Mouse (Mus musculus) kidney, postnatal 25 days (tissue): ENCODE measurements at regions not wholly inside any gene's neighbourhood (a gene's known extent, or its start where the extent isn't known, plus 50 kb on each side); places are given as distances from the start of the nearest gene placed in this dataset.

Experiments
- DNase-seq, 2 experiments: peaks; one replicate each; pipeline ENCODE4 v3.0.0; 2021; ENCODE audit warnings: mixed read lengths in 2 of 2

DNA sequence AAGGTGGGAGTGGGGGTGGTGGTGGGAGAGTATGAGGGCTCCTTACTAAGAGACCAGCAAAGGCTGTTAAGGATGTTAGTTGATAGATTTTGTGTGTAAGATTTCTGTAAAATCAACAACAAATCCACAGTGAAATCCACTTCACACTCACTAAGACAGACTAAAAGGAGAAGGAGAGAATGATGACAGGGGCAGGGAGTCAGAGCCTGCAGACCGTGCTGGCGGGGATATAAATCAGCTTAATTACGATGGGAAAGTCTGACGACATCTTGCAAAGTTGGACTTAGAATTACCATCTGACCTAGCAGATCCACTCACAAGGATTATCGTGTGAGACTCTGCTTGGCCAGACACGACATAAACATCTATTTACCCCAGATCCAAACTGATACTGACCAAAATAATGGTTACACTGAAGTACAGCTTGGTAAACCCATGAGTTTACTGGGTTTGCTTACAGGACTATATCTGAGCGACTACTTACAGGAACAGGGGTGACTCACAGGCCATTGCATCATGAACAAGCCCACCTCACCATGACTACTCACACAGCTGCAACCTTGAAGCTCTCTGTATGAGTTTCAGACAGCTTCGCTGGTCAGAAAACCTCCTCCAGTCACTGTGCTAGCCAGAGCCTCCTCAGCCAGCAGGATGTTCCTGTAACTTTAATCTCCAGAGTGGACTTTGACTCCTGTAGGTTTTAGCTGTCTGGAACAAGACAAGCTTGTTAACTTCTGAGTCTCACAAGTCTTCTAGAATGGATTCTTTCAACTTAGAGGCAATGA lies 50.5 kb upstream of the Ednra start:
- no peak for DNase-seq

DNA sequence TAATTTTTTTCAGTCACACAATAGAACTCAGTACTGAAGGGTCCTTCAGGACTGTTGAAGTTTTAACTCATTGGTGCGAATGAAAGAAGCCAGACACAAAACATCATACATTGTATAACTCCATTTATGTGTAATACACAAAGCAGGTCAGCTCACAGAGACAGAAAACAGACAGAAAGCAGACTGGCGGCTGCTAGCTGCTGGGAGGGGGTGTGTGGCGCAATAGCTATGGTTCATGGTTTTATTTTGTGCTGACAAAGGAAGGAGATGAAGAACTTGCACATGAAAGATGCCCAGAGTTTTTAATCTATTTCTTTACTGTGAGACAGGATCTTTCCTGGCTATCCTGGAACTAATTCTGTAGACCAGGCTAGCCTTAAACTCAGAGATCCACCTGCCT lies 51.3 kb upstream of the Ednra start:
- DNase-seq: no peak

DNA sequence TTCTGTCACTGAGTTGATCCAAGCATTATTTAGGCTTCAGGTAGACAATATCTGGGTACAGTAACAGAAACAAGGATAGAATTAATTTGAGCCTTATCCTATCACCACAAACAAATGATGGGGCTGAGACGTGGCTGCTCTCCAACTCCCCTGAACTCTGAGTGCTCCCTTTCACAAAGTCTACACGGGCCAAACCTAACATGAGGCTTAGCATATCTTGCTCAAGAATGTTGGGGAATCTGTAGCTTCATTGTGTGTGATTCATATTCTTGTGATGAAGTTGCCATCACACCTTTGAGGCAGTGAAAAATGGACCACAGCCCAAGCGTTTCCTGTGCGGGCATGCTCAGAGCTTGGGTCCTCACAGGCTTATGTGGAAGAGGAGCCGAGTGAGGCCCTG lies 53.3 kb upstream of the Ednra start:
- no peak for DNase-seq

DNA sequence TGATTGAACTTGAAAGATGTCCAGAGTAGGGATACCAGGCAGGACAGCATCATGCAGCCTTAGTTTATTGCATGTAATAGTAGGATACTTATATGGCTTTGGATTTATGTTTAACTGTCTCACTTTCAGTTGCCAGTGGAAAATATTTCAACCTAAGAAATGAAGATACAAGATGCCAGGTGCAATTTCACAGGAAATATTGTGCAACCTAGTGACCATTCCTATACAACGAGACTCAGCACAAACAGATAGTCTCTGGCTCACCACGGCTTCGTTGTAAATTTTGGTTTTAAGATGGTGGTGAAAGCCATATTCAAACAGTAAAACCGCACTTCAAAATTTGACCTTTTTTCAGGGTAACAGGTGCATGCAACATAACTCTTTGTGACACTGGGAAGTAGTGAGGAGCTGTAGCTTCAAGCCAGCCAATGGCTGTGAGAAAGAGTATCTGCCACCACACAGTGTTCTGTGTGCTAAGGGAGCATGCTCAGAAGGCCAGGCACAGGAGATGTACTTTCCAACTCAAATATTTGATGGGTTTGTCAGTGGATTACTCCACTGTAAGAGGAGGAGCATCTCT lies 61.5 kb upstream of the Ednra start:
- DNase-seq: no peak

DNA sequence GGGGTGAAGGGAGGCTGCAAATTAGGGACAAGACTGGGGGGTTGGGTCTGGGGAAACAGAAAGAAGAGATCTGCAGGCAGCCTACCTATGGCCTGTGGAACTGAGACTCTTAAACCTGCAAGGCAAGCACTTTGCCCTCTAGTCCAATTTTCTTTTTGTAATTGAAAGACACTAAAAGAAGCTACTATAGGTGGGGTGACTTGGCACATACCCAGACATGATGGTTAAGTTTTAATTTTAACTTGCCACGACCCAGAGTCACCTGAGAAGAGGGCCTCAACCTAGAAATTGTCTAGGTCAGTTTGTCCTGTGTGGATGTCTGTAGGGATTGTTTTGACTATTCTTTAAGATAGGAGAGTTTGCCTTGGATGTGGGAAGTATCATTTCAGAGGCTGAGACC lies 70.6 kb upstream of the Ednra start:
- DNase-seq: peak in 1 of 2 experiments; percentile 28

DNA sequence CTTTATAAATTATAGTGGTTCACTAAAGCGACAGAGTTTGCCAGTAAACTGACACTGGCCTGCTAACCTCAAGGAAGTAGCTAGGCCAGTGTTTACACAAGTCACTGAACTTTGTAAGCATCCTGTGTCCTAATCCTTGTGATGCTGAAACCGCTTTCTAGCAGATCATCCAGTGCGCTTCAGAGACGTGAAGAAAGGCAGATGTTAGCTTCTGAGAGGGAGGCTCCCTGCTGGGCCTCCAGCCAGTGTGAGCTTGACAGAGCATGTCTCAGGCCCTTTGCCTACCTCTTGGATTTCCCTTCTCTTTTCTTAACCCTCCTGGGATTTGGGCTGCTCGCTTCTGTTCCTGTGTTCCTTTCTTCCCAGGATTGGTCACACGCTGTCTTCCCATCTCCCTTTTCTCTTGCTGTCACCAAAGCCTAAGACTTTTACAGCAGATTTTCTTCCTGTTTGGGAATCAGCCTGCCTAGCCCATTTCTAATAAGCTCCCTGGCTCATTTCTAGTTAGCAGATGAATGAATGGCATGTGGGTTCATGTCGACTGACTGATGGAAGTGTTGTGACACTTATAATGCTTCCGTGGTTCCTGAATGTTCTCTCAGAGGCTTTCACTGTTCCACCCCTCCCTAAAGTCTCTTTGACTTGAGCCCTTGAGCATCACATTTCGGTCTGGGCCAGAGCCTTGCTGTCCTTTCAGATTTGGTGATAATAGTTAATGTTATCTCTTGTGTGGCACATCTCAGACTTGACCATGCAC lies 79.1 kb upstream of the Ednra start:
- peak; percentile 14 to 56 for DNase-seq

DNA sequence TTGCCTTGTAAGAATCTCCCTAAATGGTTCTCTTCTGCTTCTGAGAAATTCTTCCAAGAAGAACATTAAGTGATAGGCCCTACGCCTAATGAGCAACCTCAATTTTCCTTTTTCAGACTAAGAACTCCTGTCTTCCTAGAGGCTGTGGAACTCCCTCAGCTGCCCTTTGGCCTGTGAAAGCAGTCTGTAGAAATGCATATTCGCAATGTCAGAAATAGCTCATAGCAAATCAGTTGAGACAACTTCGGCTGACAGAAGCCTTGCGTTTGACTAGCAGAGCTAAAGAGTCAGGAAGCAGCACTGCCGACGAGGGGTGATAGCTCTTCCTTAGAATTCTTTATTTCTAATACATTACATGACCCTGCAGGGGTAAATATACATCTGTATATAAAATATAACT lies 80.3 kb upstream of the Ednra start:
- DNase-seq: no peak

DNA sequence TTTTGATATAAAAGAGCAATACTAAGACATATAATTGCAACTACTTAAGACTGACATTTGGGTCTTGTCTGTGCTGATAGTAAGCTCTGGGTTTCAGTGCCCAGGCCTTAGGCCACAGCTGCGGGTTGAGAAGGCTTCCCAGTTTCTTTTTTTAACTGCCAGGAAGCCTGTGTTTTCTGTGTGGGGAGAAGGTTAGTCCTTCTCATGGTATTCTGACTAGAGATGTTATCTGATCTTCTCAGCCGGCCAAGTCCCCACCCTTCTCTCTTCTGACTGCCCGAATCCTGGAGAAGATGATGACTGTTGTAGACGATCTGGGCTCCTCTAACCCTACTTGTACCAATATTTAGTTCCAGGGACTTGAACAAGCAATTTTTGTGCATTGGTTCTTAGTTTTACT lies 80.7 kb upstream of the Ednra start:
- no peak for DNase-seq

DNA sequence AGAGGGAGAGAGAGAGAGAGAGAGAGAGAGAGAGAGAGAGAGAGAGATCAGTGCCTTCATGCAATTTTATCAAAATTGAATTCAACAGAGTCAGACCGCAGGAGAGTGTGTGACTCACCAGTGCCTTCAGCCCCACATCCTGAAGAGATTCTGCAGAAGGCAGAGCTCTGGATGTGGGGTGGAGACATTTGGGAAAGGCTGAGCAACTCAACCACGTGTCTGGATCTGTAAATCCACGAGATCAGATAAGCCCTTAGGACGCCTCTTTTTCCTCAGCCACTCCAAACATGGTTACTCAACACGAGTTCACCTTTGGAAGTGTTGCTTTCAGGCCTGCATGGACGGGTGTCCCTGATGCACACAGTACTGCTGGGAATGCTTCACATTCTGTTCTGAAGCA lies 81.4 kb upstream of the Ednra start:
- no peak for DNase-seq

DNA sequence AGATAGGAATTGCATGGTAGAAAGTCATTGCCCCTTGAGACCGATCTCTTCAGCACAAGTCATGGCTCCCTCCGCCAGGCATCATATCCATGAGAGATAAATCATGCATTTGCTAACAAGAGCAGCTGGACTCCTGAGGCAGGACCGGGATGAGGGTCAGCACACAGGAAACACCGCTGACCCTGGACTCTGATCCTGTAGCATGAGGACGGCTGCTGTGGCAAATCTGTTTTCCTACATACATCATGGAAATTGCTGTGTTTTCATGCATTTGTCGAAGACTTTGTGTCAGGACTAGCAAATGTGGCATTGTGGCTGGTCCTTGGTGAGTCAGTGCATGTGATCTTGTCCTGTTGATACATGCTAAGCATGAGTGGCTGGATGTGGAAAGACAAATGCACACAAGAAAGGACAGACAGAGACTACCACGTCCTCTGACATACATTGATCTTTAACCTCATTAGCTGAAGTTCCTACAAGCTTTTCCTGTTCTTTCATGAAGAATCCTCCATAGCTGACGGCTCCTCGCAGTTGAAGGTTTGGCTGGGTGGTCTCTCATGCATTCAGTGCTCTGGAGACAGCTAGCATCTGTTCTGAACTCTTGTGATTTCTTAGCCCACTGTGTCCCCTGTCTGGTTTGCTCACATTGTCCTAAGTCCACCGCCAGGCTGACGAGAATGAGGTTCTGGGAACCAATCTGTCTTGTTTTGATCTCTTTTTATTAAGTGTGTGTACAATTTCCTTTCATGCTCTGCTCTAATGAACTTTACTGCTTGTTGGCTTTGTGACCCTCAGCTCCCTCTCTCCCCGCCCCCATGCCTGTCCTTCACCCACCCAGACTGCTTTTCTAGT lies 90.8 kb upstream of the Ednra start:
- DNase-seq: peak; percentile 29 to 46

DNA sequence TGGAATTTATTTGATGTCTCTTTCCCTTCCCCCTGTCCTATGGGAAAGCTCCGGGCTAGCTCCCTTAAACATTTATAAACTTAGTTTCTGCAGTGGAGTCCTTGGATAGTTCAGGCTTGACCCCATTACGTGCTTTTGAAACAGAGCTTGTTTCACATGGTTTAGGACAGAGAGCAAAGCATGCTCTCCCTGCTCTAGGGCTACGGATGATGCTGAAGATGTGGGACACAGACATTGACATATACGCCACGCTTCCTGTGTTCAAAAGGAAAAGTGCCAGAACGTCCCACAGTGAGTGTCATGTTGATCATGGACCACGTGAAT lies 91.3 kb upstream of the Ednra start:
- no peak for DNase-seq

DNA sequence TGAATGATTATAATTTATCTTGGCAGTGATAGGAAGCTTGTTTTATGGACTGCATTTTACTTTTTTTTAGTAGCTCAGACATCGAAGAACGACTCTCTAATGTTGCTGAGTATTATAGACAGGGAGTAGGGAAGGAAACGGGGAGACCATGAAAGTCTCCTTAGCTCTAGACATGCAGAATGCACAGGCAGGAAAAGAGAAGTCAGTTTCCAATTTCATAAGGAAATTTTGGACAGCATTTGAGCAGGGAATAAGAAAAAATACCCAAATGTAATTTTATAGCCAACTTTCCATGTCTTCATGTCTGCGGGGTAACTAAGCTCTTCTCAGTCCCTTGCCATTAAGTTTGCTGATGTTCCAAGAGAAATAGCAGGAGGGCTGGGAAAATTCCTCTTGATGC lies 92.0 kb upstream of the Ednra start:
- no peak for DNase-seq

DNA sequence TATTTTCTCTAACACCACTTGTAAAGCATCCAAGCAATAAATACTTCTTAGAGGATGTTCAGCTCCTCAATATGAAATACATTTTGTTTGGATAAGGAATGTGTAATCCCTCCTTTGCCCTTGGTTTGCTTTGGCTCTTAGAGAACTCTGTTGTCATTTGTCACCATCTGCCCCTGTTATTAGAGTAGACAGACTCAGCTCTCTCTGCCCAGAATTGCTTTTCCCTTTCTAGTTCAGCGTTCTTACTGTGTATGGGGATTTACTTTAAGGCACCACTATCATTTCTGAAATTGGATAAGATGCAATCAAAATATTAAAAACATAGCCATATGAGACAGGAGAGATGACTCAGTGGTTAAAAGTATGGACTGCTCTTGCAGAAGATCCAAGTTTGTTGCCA lies 101.5 kb upstream of the Ednra start:
- DNase-seq: no peak

DNA sequence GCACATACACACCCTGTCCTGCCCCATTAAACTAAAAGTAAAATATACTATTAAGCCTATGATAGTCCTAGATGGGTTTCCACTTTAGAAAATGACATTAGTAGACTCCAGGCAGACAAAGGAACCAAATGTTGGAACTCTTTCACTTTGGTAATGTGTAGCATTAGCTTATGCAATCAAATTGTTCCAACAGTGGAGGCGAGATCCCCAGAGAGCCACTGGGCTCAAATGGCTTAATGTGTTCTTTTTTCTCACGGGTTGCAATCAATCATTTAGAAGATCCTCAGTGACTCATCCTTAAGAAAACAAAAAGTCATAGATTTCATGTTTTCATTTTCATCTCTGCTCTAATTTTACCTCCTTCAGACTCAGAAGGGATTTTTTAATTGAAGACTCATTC lies 102.0 kb upstream of the Ednra start:
- no peak for DNase-seq

DNA sequence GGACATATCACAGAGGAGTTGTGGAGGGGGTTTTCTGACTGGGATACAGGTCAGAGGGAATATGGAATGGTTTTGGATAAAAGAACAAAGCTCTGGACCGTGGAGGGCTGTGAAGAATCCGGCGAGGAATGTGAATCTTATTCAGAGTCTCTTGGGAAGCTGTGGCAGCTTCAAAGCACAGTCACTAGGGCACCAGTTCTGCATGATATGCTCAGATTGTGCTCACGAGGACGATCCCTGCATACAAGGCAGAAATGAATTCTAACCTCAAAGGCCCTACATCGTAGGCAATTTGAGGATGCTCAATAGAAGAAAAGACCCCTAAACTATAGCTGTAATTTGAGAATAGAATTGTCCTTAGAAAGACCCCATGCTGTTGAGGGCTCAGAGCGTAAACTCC lies 103.8 kb upstream of the Ednra start:
- DNase-seq: no peak

DNA sequence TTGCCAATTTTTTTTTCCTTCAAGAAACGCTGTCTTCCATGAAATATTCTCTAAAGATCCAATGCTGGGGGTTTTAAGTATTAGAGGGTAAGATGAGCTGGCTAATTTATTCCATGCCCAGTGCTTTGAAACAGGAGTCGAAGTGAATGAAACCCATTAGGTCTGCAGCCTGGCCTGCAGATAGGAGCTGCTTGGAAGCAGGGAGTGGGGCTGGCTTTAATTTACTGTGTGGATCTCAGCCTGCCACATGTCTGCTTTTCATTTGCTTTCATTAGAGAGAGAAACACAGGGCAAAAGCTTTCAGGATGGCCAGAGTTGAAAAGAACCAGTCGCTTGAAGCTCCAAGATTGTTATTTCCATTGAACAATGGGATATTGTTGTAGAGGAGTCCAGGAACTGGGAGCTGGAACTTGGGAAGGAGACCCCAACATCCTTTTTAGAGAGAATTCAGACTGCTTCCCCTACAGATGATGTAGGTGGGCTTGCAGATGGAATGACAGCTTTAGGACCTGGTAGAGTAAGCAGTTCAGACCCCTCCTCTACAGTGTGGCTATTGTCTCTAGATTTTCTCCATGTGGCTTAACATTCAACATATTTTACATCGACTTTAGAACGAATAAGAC lies 105.0 kb upstream of the Ednra start:
- no peak for DNase-seq

DNA sequence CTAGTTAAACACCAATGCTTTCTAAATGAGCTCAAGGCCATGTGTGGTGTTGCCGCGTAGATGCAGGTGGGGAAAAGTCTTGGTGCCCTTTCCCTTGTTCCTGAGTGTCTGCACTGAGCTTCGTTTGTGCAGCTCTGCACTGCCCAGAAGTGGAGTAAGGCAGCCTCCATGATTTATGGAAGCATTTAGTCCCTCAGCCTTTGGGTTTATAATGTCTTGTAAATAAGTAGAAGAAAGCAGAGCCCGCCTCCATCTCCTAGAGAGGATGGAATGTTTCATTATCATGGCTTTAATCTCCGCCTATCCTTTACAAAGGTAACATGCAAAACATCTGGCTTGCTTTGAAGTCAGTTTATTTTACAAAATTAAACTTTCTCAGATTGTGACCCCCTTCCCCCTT lies 105.5 kb upstream of the Ednra start:
- no peak for DNase-seq

DNA sequence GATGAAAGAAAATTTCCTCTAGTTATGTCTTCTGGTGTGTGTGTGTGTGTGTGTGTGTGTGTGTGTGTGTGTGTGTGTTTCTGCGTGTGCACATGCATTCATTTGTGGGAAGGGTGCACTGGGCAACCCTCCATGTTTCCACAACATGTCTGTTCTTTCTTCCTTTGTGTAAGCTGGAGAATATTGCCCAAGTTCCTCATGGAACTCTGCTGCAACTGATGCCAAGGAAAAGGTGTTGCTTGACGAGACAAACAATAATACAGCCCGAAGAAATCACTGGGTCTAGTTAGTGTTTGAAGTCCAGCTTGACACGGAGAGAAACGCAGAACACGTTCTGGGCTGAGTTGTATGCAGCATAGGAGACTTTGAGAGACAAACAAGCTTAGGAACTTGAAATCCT lies 110.0 kb upstream of the Ednra start:
- no peak for DNase-seq

DNA sequence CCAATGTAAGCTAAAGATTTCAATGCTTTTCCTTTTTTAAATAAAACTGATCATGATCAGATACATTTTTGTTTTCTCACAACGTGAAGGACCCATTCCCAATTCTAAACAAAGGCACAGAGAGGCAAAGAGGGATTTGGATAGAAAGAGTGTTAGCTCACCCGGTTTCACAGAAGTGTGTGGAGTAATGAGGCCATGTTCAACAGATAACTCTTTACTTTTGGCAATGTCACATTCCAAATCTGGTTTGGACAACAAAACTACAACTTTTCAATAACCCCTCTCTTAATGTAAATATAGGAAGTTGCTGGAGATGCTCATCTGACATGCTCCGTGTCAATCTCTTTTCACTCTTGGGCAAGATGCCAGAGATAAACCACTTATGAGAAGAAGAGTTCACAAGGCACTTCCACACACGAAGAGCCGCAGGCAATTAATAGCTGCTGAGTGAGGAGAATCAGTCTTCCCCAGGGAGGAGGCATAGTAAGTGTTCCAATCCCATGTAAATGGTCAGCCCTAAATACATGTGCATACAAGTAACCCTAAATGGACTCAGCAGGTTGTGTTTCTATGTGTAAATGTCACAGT lies 112.7 kb upstream of the Ednra start:
- DNase-seq: no peak

DNA sequence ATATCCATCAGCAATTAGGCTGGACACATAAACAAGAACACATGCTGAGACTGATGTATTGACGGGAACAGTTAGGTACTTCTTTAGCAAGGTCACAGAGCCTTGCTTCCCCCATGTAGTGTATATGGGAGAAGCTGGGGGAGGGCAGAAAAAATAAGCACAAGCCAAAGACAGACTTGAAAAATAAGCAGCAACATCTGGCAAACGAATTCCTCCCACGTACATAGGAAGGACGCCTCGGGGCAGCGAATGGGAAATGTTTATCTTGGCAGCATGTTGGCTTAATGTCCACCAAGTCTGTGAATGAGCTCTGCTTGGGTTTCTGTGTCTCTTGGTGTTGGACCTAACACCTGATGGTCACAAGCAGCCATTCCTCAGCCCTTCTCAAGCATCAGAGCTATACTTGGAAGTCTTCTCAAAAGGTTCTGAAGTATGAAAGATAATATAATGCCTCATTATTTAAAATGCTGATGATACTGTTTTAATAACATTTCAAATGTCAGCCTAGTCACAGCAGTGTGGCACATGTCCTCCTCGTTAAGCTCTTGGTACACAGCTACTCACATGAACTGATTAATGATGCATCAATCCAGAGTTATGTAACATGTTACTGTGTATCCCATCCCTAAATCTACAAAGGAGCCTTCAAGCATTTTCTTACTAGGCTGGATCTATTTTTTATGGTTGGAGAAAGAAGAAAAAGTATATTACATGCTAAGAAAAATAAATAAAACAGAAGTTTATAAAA lies 118.3 kb upstream of the Ednra start:
- DNase-seq: no peak

DNA sequence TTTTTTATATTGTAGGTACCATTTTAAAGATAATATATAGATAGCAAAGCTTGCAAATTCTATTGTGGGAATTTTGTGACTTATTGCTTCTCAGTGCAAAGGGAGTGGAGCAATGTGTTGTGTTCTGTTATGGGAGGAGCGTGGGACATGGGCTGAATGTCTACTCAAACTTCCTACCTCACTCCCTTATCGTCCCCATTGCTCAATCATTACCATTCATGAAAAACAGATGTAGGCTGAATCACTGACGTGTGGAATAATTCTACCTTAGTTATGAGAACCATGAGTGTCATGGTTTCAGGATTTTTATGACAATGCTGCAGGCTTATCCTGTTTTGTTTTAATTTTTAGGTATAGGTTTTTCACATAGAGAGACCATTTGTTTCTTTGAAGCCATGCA lies 119.0 kb upstream of the Ednra start:
- no peak for DNase-seq

DNA sequence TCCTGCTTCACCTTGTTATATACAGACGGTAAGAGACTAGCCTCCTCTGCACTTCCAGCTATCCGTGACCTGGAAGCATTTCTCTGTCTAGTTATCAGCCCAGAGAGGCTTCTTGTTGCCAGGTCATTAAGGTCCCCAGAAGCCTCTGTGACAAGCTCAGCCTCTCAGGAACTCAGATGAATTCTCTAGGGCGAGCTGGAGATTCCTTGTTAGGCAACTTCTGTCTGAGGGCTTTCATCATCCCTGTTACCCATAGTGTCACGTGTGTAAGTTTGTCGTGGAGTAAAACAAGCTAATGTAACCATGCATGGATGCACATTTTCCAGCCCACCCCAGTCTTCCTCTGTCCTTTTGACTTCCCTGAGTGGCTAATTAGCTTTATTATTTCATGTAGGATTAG lies 126.3 kb upstream of the Ednra start:
- no peak for DNase-seq
